Mouse (Mus musculus): ENCODE measurements around the gene Lef1. TPM values are rescaled to one million over a fixed set of nuclear protein-coding genes. Genes with fewer than 3 reads are reported as not detected.
A peak's percentile ranks its signal among the peaks of the same experiment; 100 is the strongest.

Lef1 gene
- polyA plus RNA-seq, 1 experiment from 2014 or later, result 25.9 TPM

DNA sequence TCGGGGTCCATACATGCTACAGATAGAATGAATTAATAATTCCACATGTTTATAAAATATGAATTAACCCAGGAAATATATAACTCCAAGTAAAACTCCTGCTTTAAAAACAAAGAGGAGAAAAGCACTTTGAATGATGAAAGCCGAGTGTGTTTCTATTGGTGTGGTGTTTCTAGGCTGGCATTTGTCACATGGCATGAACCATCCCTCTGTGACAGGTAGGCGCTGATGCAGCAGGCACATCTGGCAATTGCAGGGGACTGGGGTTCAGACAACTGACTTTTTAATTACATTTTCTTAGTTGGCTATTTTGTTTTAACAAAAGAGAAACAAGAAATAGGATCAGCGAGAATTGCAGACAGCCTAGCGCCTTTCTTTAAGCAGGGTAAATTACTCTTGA lies 31.6 kb upstream of the Lef1 start:
- Histone ChIP-seq H3K9ac (ENCODE audit: low read depth, low read length) (no peak overlapping the region), H3K36me3 (ENCODE audit: control insufficient read depth, insufficient read depth, low read length) (no peaks in the 10 kb centered on the region), H3K4me3 (ENCODE audit: low read depth, low read length) (no peak overlapping the region), H3K27ac (replicated peaks; ENCODE audit: low read depth, low read length) (no peak overlapping the region), H3K4me2 (ENCODE audit: low read depth, low read length) (no peak overlapping the region), H3K4me1 (ENCODE audit: control insufficient read depth, insufficient read depth, low read length) (no peaks in the 10 kb centered on the region), H3K27me3 (replicated peaks; ENCODE audit: control insufficient read depth, insufficient read depth, low read length) (no peaks in the 10 kb centered on the region), H3K9me3 (ENCODE audit: control insufficient read depth, low read length) (no peaks in the 10 kb centered on the region)
- WGBS, result 60% methylated on average over 5 of the region's 5 CpGs
- ATAC-seq (ENCODE audit: low read depth) (no peak), DNase-seq (ENCODE audit: low spot score) (no peak)

DNA sequence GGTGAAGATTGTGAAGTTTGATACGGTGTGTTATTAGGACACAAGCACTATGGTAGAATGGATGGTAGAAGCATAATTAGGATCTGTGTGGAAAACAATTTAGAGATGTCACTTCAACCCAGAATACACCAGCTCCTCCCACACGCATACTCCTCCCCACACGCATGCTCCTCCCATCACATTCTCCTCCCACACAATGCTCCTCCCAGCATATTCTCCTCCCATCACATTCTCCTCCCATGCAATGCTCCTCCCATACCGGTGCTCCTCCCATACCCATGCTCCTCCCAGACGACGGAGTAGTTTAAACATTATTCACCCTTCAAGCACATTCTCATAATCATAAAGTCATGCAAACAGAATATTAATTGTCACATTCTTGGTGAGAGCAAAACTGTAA lies 26.5 kb upstream of the Lef1 start:
- Histone ChIP-seq H3K9ac (ENCODE audit: low read depth, low read length) (no peak overlapping the region), H3K36me3 (ENCODE audit: control insufficient read depth, insufficient read depth, low read length) (no peaks in the 10 kb centered on the region), H3K27ac (replicated peaks; ENCODE audit: low read depth, low read length) (no peak overlapping the region), H3K27me3 (replicated peaks; ENCODE audit: control insufficient read depth, insufficient read depth, low read length) (no peaks in the 10 kb centered on the region), H3K4me1 (ENCODE audit: control insufficient read depth, insufficient read depth, low read length) (no peaks in the 10 kb centered on the region), H3K4me2 (ENCODE audit: low read depth, low read length) (no peak overlapping the region), H3K4me3 (ENCODE audit: low read depth, low read length) (no peak overlapping the region), H3K9me3 (ENCODE audit: control insufficient read depth, low read length) (no peaks in the 10 kb centered on the region)
- 67% methylated on average over 6 of the region's 6 CpGs for WGBS
- no peak for DNase-seq (ENCODE audit: low spot score)
- ATAC-seq (ENCODE audit: low read depth), result no peak

- Histone ChIP-seq H3K9me3 (ENCODE audit: control insufficient read depth, low read length) (no peaks in the 10 kb centered on the region), H3K27me3 (replicated peaks; ENCODE audit: control insufficient read depth, insufficient read depth, low read length) (no peaks in the 10 kb centered on the region), H3K9ac (ENCODE audit: low read depth, low read length) (peak overlapping the region; percentile 40; the same call in 1 of the 2 replicates), H3K4me1 (ENCODE audit: control insufficient read depth, insufficient read depth, low read length) (no peaks in the 10 kb centered on the region), H3K4me3 (ENCODE audit: low read depth, low read length) (peak overlapping the region; percentile 35), H3K4me2 (ENCODE audit: low read depth, low read length) (peak overlapping the region; percentile 56), H3K36me3 (ENCODE audit: control insufficient read depth, insufficient read depth, low read length) (no peaks in the 10 kb centered on the region), H3K27ac (replicated peaks; ENCODE audit: low read depth, low read length) (no peak overlapping the region)
- 6% methylated on average over 30 of the region's 30 CpGs for WGBS
- peak; percentile 63 for DNase-seq (ENCODE audit: low spot score)
- ATAC-seq (ENCODE audit: low read depth), result 0 out of 2 replicates have a peak, but pooled peaks have one; percentile 44
Measured at GRCm38 (mm10) chr3:131084718-131085561, 25.3 kb upstream of the Lef1 start.

DNA sequence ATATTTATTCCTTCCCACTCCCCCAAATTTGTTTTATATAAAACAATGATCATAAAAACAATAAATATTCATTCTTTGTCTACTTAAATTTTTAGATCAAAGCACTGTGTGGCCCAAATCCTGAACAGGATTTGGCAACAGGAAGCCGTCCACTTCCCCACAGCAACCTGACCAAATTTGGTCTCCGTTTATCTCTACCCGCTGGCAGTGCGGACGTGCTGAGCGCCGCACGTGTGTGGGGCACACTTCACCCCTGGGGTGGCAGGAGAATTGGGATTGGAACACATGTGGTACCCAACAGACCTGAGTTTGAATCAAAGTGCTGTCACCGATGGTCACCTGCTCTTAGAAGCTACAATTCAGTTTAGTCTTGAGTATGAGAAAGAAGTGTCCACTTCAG lies 24.3 kb upstream of the Lef1 start:
- Histone ChIP-seq H3K36me3 (ENCODE audit: control insufficient read depth, insufficient read depth, low read length) (no peaks in the 10 kb centered on the region), H3K27me3 (replicated peaks; ENCODE audit: control insufficient read depth, insufficient read depth, low read length) (no peaks in the 10 kb centered on the region), H3K4me1 (ENCODE audit: control insufficient read depth, insufficient read depth, low read length) (no peaks in the 10 kb centered on the region), H3K9ac (ENCODE audit: low read depth, low read length) (no peak overlapping the region), H3K4me2 (ENCODE audit: low read depth, low read length) (no peak overlapping the region), H3K9me3 (ENCODE audit: control insufficient read depth, low read length) (no peaks in the 10 kb centered on the region), H3K4me3 (ENCODE audit: low read depth, low read length) (no peak overlapping the region), H3K27ac (replicated peaks; ENCODE audit: low read depth, low read length) (no peak overlapping the region)
- DNase-seq (ENCODE audit: low spot score) (no peak), ATAC-seq (ENCODE audit: low read depth) (no peak)
- 70% methylated on average over 9 of the region's 9 CpGs for WGBS

- Histone ChIP-seq H3K4me1 (ENCODE audit: control insufficient read depth, insufficient read depth, low read length) (no peaks in the 10 kb centered on the region), H3K27me3 (replicated peaks; ENCODE audit: control insufficient read depth, insufficient read depth, low read length) (no peaks in the 10 kb centered on the region), H3K4me3 (ENCODE audit: low read depth, low read length) (no peak overlapping the region), H3K36me3 (ENCODE audit: control insufficient read depth, insufficient read depth, low read length) (no peaks in the 10 kb centered on the region), H3K9ac (ENCODE audit: low read depth, low read length) (no peak overlapping the region), H3K4me2 (ENCODE audit: low read depth, low read length) (no peak overlapping the region), H3K27ac (replicated peaks; ENCODE audit: low read depth, low read length) (no peak overlapping the region), H3K9me3 (ENCODE audit: control insufficient read depth, low read length) (no peaks in the 10 kb centered on the region)
- no peak for DNase-seq (ENCODE audit: low spot score)
- no peak for ATAC-seq (ENCODE audit: low read depth)
- 55% methylated on average over 3 of the region's 3 CpGs for WGBS
Measured at GRCm38 (mm10) chr3:131089721-131090120, 20.6 kb upstream of the Lef1 start.

DNA sequence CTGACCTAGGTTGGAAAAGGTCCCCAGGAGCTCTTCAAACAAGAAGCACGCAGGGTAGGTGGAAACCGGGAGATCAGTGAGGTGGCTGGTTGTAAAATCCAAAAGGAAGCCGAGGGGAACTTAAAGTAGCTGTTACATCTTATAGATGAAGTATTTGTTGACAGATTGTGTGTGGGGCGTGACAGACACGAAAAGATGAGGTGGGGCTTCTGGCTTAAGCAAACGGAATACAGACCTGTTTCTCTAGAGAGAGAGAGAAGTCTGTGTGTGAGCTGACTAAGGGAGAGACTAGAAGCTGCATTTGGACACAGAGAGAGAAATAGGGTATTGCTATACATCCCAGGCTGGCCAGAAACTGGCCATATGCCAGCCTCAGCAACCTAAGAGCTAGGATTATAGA lies 18.2 kb upstream of the Lef1 start:
- DNase-seq (ENCODE audit: low spot score) (no peak), ATAC-seq (ENCODE audit: low read depth) (no peak)
- Histone ChIP-seq H3K4me1 (ENCODE audit: control insufficient read depth, insufficient read depth, low read length) (no peaks in the 10 kb centered on the region), H3K4me2 (ENCODE audit: low read depth, low read length) (no peak overlapping the region), H3K4me3 (ENCODE audit: low read depth, low read length) (no peak overlapping the region), H3K9ac (ENCODE audit: low read depth, low read length) (no peak overlapping the region), H3K9me3 (ENCODE audit: control insufficient read depth, low read length) (no peaks in the 10 kb centered on the region), H3K36me3 (ENCODE audit: control insufficient read depth, insufficient read depth, low read length) (no peaks in the 10 kb centered on the region), H3K27me3 (replicated peaks; ENCODE audit: control insufficient read depth, insufficient read depth, low read length) (no peaks in the 10 kb centered on the region), H3K27ac (replicated peaks; ENCODE audit: low read depth, low read length) (no peak overlapping the region)
- WGBS, result 45% methylated on average over 6 of the region's 6 CpGs

GRCm38 (mm10) chr3:131093736-131094135 lies 16.5 kb upstream of the Lef1 start:
- Histone ChIP-seq H3K27ac (replicated peaks; ENCODE audit: low read depth, low read length) (no peak overlapping the region), H3K9me3 (ENCODE audit: control insufficient read depth, low read length) (no peaks in the 10 kb centered on the region), H3K9ac (ENCODE audit: low read depth, low read length) (no peak overlapping the region), H3K36me3 (ENCODE audit: control insufficient read depth, insufficient read depth, low read length) (no peaks in the 10 kb centered on the region), H3K27me3 (replicated peaks; ENCODE audit: control insufficient read depth, insufficient read depth, low read length) (no peaks in the 10 kb centered on the region), H3K4me1 (ENCODE audit: control insufficient read depth, insufficient read depth, low read length) (no peaks in the 10 kb centered on the region), H3K4me3 (ENCODE audit: low read depth, low read length) (no peak overlapping the region), H3K4me2 (ENCODE audit: low read depth, low read length) (no peak overlapping the region)
- ATAC-seq (ENCODE audit: low read depth), result no peak
- WGBS, result 57% methylated on average over 12 of the region's 12 CpGs
- DNase-seq (ENCODE audit: low spot score), result no peak

DNA sequence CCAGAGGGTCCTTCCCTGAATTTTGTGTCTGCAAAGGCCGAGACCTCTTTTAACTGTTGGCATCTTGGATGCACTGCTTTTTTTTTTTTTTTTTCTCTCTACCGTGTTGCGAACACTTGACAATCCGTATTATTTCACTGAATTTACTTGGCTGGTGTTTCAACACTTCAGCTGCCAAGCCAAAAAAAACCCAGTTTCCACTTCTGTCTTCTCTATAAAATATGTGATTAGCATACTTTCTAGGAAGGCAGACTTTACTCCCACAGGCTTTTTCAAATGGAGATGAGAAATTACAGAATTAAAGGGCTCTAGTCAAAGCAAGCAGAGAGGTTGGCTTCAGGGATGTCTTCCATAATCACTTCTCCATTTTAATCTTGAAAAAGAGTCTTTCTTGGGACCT lies 14.2 kb upstream of the Lef1 start:
- Histone ChIP-seq H3K9me3 (ENCODE audit: control insufficient read depth, low read length) (no peaks in the 10 kb centered on the region), H3K4me2 (ENCODE audit: low read depth, low read length) (no peak overlapping the region), H3K9ac (ENCODE audit: low read depth, low read length) (no peak overlapping the region), H3K27me3 (replicated peaks; ENCODE audit: control insufficient read depth, insufficient read depth, low read length) (no peaks in the 10 kb centered on the region), H3K36me3 (ENCODE audit: control insufficient read depth, insufficient read depth, low read length) (no peaks in the 10 kb centered on the region), H3K4me1 (ENCODE audit: control insufficient read depth, insufficient read depth, low read length) (no peaks in the 10 kb centered on the region), H3K4me3 (ENCODE audit: low read depth, low read length) (no peak overlapping the region), H3K27ac (replicated peaks; ENCODE audit: low read depth, low read length) (no peak overlapping the region)
- DNase-seq (ENCODE audit: low spot score) (no peak), ATAC-seq (ENCODE audit: low read depth) (no peak)
- WGBS, result 87% methylated on average over 4 of the region's 4 CpGs

DNA sequence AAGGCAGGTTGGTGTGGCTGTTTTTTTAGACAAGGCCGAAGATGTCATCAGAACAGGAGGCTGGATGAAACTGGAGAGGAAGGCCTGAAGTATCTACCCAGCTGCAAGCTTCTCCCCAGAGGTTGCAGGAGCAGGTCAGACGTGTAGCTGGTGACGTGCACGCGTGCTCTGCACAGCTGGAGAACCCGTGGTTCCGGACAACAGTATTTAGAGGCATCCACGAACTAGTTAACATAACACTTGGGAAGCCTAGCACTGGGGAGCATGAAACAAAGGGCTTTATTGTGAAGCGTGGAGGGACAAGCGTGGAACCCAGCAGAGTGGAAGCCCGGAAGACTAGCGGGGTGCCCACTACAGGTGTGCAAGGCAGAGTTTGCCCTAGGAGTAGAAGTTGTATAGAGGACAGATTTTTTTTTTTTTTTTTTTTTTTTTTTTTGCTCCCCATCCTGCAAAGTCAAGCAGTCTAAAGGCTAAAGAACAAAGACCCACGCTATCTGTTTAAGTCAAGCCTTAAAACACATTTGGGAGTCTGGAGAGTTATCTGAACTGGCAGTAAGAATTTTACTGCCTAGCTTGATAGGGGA lies 8.0 kb upstream of the Lef1 start:
- Histone ChIP-seq H3K27me3 (replicated peaks; ENCODE audit: control insufficient read depth, insufficient read depth, low read length) (peaks cover 32% of the 10 kb centered on the region), H3K27ac (replicated peaks; ENCODE audit: low read depth, low read length) (no peak overlapping the region), H3K4me3 (ENCODE audit: low read depth, low read length) (no peak overlapping the region), H3K9me3 (ENCODE audit: control insufficient read depth, low read length) (no peaks in the 10 kb centered on the region), H3K4me1 (ENCODE audit: control insufficient read depth, insufficient read depth, low read length) (peaks cover 12% of the 10 kb centered on the region), H3K4me2 (ENCODE audit: low read depth, low read length) (no peak overlapping the region), H3K36me3 (ENCODE audit: control insufficient read depth, insufficient read depth, low read length) (no peaks in the 10 kb centered on the region), H3K9ac (ENCODE audit: low read depth, low read length) (no peak overlapping the region)
- DNase-seq (ENCODE audit: low spot score) (no peak), ATAC-seq (ENCODE audit: low read depth) (no peak)
- WGBS, result 24% methylated on average over 13 of the region's 13 CpGs

Measured in embryonic facial prominence, embryonic 14.5 days (tissue).